Mouse (Mus musculus) intestine, postnatal 0 days (tissue): ENCODE results near the gene Lrmp. TPM values are rescaled to one million over a fixed set of nuclear protein-coding genes. Genes with fewer than 3 reads are reported as not detected.

Experiments used
- ATAC-seq: fragments of 200-750 bp; cut with Nextera tagmentation; 2 replicates; pipeline ENCODE4 v1.8.0; 2017; ENCODE audit warnings: mild to moderate bottlenecking, moderate TSS enrichment, moderate library complexity
- H3K27ac ChIP-seq: fragments of 300-500 bp; sonication (generic); 2 replicates; pipeline ENCODE4 v1.5.1; 2014; ENCODE audit warnings: mild to moderate bottlenecking, low read depth, low read length, moderate library complexity
- H3K27me3 ChIP-seq: fragments of 300-500 bp; sonication (generic); replicated peaks from 2 replicates; pipeline ENCODE4 v1.6.1; 2014; ENCODE audit warnings: low read length, mixed read lengths; ENCODE audit not compliant: control insufficient read depth, insufficient read depth
- H3K36me3 ChIP-seq: fragments of 300-500 bp; sonication (generic); 2 replicates; pipeline ENCODE4 v1.6.1; 2014; ENCODE audit warnings: mild to moderate bottlenecking, moderate library complexity; ENCODE audit not compliant: control insufficient read depth, insufficient read depth
- H3K4me1 ChIP-seq: fragments of 300-500 bp; sonication (generic); replicated peaks from 2 replicates; pipeline ENCODE4 v1.6.1; 2014; ENCODE audit warnings: antibody characterized with exemption, low read length, mixed read lengths; ENCODE audit not compliant: control insufficient read depth, insufficient read depth
- H3K4me2 ChIP-seq: fragments of 300-500 bp; sonication (generic); replicated peaks from 2 replicates; pipeline ENCODE4 v1.6.1; 2014; ENCODE audit warnings: low read depth, mild to moderate bottlenecking, moderate library complexity
- H3K4me3 ChIP-seq: fragments of 300-500 bp; sonication (generic); 2 replicates; pipeline ENCODE4 v1.5.1; 2014; ENCODE audit warnings: low read depth, low read length
- H3K9ac ChIP-seq: fragments of 300-500 bp; sonication (generic); 2 replicates; pipeline ENCODE4 v1.6.1; 2014; ENCODE audit warnings: mild to moderate bottlenecking, low read depth, low read length
- H3K9me3 ChIP-seq: fragments of 300-500 bp; sonication (generic); 2 replicates; pipeline ENCODE4 v1.6.1; 2016; ENCODE audit warnings: mixed run types; ENCODE audit not compliant: control insufficient read depth
- CTCF ChIP-seq: sonication (generic); IDR thresholded peaks from 2 replicates; pipeline ENCODE4 v1.5.1; 2016; ENCODE audit warnings: low read depth, mild to moderate bottlenecking, control low read depth, antibody characterized with exemption, moderate library complexity
- WGBS: fragments of 180-500 bp; shearing (Covaris S2); extraction: QIAGEN DNeasy Blood & Tissue Kit; methylation state at CpG from one replicate; pipeline ENCODE4 v1.1.7; 2014; 5-methylcytosine and 5-hydroxymethylcytosine counted together
- polyA plus RNA-seq: library from polyadenylated mRNA; unstranded; fragments of >200 nt; fragmentation: Nextera tagmentation; extraction: Ambion mirVana; gene quantifications from 2 replicates; pipeline ENCODE4 v1.2.1, GENCODE M21; 2015

The Lrmp gene
- polyA plus RNA-seq, 1 experiment from 2014 or later: 1.1 TPM

DNA sequence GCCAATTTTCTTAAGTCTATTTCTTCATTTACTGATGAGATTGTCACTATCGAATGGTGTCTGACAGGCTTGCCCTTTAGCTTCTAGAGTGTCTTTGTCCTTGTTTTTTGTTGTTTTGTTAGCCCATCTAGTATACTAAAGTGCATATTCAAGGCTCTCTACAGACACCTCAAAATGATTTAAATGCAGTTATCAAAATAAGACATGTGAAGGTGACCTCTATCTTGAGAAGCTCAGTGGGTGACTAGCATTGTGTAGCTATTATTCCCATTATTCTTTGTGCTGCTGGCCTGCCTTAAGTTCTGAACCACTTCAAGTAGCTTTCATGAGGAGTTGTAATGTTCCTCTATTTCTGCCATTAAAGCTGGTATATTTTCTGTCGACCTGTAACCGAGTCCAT, 100.4 kb downstream of the Lrmp start:
- no peak for TF ChIP-seq CTCF
- H3K4me3 ChIP-seq: no peak overlapping the region
- no peak overlapping the region for H3K4me2 ChIP-seq
- peaks cover 12% of the 10 kb centered on the region for H3K36me3 ChIP-seq
- H3K9me3 ChIP-seq: no peaks in the 10 kb centered on the region
- 91% methylated on average over 3 of the region's 3 CpGs for WGBS
- ATAC-seq: no peak
- no peaks in the 10 kb centered on the region for H3K27me3 ChIP-seq
- H3K27ac ChIP-seq: no peak overlapping the region
- H3K9ac ChIP-seq: no peak overlapping the region
- no peaks in the 10 kb centered on the region for H3K4me1 ChIP-seq

DNA sequence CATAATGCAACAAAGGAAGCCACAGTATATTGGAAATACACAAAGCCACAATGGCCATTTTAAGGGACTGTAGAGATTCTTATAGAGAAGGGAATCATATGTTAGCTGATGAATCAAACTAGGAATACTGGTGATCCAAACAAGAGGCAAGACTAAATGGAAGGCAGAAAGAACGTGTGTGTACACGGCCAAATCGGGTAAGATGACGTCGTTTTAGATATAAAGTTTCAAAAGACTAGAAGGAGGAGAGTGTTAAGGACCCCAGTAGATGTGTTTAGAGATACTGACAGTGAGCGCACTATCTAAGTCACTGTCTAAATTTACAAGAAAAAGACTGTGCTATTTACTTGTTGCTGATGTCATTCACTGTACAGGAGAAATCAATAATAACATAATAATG, 108.8 kb downstream of the Lrmp start:
- Histone ChIP-seq H3K27ac (no peak overlapping the region), H3K36me3 (peaks cover 18% of the 10 kb centered on the region; the same call in 1 of the 2 replicates), H3K4me2 (no peak overlapping the region), H3K9me3 (no peaks in the 10 kb centered on the region), H3K27me3 (no peaks in the 10 kb centered on the region), H3K9ac (no peak overlapping the region), H3K4me1 (no peaks in the 10 kb centered on the region), H3K4me3 (no peak overlapping the region)
- 89% methylated on average over 6 of the region's 6 CpGs for WGBS
- no peak for TF ChIP-seq CTCF
- no peak for ATAC-seq

Other genes with a start within 250 kb of the Lrmp start
- gene Bcat1, start 39.5 kb upstream of the Lrmp start, polyA plus RNA-seq: 0.71 and 1.0 TPM in 2 replicates
- gene Casc1, start 95.4 kb downstream of the Lrmp start, polyA plus RNA-seq: 0.08 TPM in 2 replicates
- 48.8 and 49.5 TPM in 2 replicates for gene Etfrf1, start 95.5 kb downstream of the Lrmp start, polyA plus RNA-seq
- 62.0 and 64.2 TPM in 2 replicates for gene Kras, start 134.6 kb downstream of the Lrmp start, polyA plus RNA-seq